ENCODE assay signal across 9 mouse cellular contexts in the genomic region with DNA sequence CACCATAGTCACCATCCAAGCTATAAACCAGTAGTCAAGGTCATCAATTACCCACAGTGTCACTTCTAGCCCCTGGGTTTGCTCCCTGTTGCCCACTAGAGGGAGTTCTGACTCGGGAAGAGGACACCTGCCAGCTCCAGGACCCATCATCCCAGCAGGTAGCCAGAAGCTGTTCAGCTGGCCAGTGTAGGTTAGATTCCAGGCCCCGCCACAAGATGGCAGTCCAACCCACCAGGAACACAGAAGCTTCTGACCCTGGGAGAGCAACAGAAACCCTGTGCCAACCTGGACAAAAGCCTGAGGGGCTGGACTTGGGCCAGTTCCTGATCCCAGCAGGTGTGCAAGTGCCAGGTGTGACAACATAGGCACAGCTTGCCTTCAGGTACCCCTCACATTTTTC. TPM values are rescaled to one million over a fixed set of nuclear protein-coding genes. Genes with fewer than 3 reads are reported as not detected.
DNase-seq lines count a peak whose midpoint lies in the region; TF ChIP-seq lines count a peak whose summit lies in the region.
"Had no signal": no experiment of that assay in that cellular context is flagged by ENCODE, and none has a peak within 500 bp of the region (broad histone marks: within the 10 kb centered on the region; RNA-seq: fewer than 3 reads in every experiment).

No protein-coding gene starts in this region.

- H3K4me1 ChIP-seq in ES-Bruce4 (ENCODE audit: control insufficient read depth, insufficient read depth, low read length): no peaks in the 10 kb centered on the region
- no peaks in the 10 kb centered on the region for H3K4me1 ChIP-seq in embryonic fibroblast, embryonic 13.5 days (ENCODE audit: control insufficient read depth, insufficient read depth, low read length)

- peak; percentile 81 to 82 for DNase-seq in adrenal gland, postnatal 36 days
- peak; percentile 73 to 83 for DNase-seq in heart, postnatal 14 days
- DNase-seq in layer of hippocampus, adult 2 months (ENCODE audit: low spot score in 2 of 2): peak; percentile 69 to 86
- DNase-seq in lung, postnatal 25 days (ENCODE audit: low spot score): peak; percentile 73
- peak; percentile 83 to 87 for DNase-seq in right cerebral cortex, postnatal 10 days (ENCODE audit: low spot score in 2 of 2)
- DNase-seq in urinary bladder, postnatal 36 days (ENCODE audit: low spot score in 2 of 2): peak; percentile 60 to 67

- TF ChIP-seq CTCF in ES-Bruce4 (IDR thresholded peaks at IDR 0.05; ENCODE audit: low read depth, low read length): peak; percentile 92
- peak; percentile 74 for TF ChIP-seq CTCF in embryonic fibroblast, embryonic 13.5 days (IDR thresholded peaks at IDR 0.05; ENCODE audit: borderline replicate concordance, insufficient read depth, low read length)
- peak; percentile 98 for TF ChIP-seq CTCF in layer of hippocampus, adult 2 months (conservative IDR thresholded peaks at IDR 0.05)

- intact Hi-C loops in heart, postnatal 14 days (cut with DNase I): loop anchor here (1.0 kb wide), 2 partner anchors 176 to 214 kb away; no protein-coding TSS in a partner anchor

- no peak overlapping the region for H3K4me3 ChIP-seq in ES-Bruce4 (ENCODE audit: low read depth, low read length)
- H3K4me3 ChIP-seq in embryonic fibroblast, embryonic 13.5 days (ENCODE audit: insufficient read depth, low read length): no peak overlapping the region
- H3K4me3 ChIP-seq in layer of hippocampus, adult 2 months: no peak overlapping the region
- H3K4me3 ChIP-seq: hindbrain, embryonic 15.5 days had no signal

- 0 out of 2 replicates have a peak, but pooled peaks have one; percentile 14 for TF ChIP-seq EP300 in ES-Bruce4 (IDR thresholded peaks at IDR 0.05; ENCODE audit: insufficient read depth, low read depth, low read length)

- no peak overlapping the region for H3K27ac ChIP-seq in ES-Bruce4 (ENCODE audit: insufficient read depth, low read length)
- no peak overlapping the region for H3K27ac ChIP-seq in embryonic fibroblast, embryonic 13.5 days (ENCODE audit: insufficient read depth, low read length)
- no peak overlapping the region for H3K27ac ChIP-seq in layer of hippocampus, adult 2 months
- H3K27ac ChIP-seq: hindbrain, embryonic 15.5 days had no signal

- TF ChIP-seq POLR2A in ES-Bruce4 (IDR thresholded peaks at IDR 0.05; ENCODE audit: insufficient read depth, low read length): no peak
- no peak for TF ChIP-seq POLR2A in embryonic fibroblast, embryonic 13.5 days (IDR thresholded peaks at IDR 0.05; ENCODE audit: low read depth, low read length)

- H3K9me3 ChIP-seq in ES-Bruce4 (replicated peaks; ENCODE audit: control insufficient read depth, insufficient read depth, low read length, poor library complexity, severe bottlenecking): no peaks in the 10 kb centered on the region
- H3K9me3 ChIP-seq: hindbrain, embryonic 15.5 days had no signal

- H3K27me3 ChIP-seq in ES-Bruce4 (ENCODE audit: control insufficient read depth, insufficient read depth, low read length, poor library complexity, severe bottlenecking): peaks cover 3% of the 10 kb centered on the region; the same call in 1 of the 2 replicates

- H3K9ac ChIP-seq in ES-Bruce4 (ENCODE audit: low read depth, poor library complexity, severe bottlenecking): no peak overlapping the region
- H3K9ac ChIP-seq: hindbrain, embryonic 15.5 days had no signal

- H3K36me3 ChIP-seq in ES-Bruce4 (ENCODE audit: control insufficient read depth, insufficient read depth, low read length, poor library complexity, severe bottlenecking): no peaks in the 10 kb centered on the region
- H3K36me3 ChIP-seq: hindbrain, embryonic 15.5 days had no signal

RNA-seq across cellular contexts. Expression of gene Kcnc1, which starts 3.2 kb away (rescaled TPM):
- polyA plus RNA-seq in ES-Bruce4 (2011; ENCODE audit: insufficient read depth, insufficient read length, low read depth, missing spikeins): 0.07 TPM in 1 of 2 replicates, not detected in the other
- total RNA-seq in adrenal gland, postnatal 36 days (2021): under 1 TPM; 0.13 to 0.16 TPM
- polyA plus RNA-seq in embryonic fibroblast, embryonic 13.5 days (2011; ENCODE audit: insufficient read length, low read depth, missing spikeins): not detected in 2 replicates
- total RNA-seq in heart, postnatal 14 days (2021): under 1 TPM; 0.05 TPM
- total RNA-seq in layer of hippocampus, adult 2 months (2021): 100 to 1,000 TPM; 120 TPM

RNA-seq across cellular contexts. Expression of gene Myod1, which starts 16.8 kb away (rescaled TPM):
- polyA plus RNA-seq in ES-Bruce4 (2011; ENCODE audit: insufficient read depth, insufficient read length, low read depth, missing spikeins): not detected in 2 replicates
- not detected for total RNA-seq in adrenal gland, postnatal 36 days (2021)
- polyA plus RNA-seq in embryonic fibroblast, embryonic 13.5 days (2011; ENCODE audit: insufficient read length, low read depth, missing spikeins): not detected in 2 replicates
- not detected for total RNA-seq in heart, postnatal 14 days (2021)
- total RNA-seq in layer of hippocampus, adult 2 months (2021): under 1 TPM in 1 of 2 experiments, not detected in 1; 0.20 TPM

Comparison
In these comparisons a context has a peak if more than half of its experiments do, and no peak if none do; other contexts are left out.
1. RNA of gene Kcnc1, which starts 3.2 kb away (total RNA-seq): 120 TPM in layer of hippocampus, adult 2 months; 0.13 to 0.16 TPM in adrenal gland, postnatal 36 days and 0.05 TPM in heart, postnatal 14 days; every median in the first group is over 100 times any median in the second.
2. Peak in every context shown above with its lines, with median percentiles within 50 percentile points of each other: CTCF ChIP-seq and DNase-seq.